Mouse (Mus musculus): ENCODE data around the gene Kalrn.

GRCm38 (mm10) chr16:34334919-34335318 is 238.4 kb downstream of the Kalrn start:
- no peak for TF ChIP-seq GATA1 (IDR thresholded peaks at IDR 0.05; ENCODE audit: borderline replicate concordance, low read length)
- no peak for TF ChIP-seq FLI1 (IDR thresholded peaks at IDR 0.05; ENCODE audit: low read length)

Data from megakaryocyte, embryonic 14.5 days (primary cell).